Mouse (Mus musculus) right cerebral cortex, postnatal 4 days (tissue): ENCODE data around the gene Entpd3.

Experiments
- DNase-seq: peaks from one replicate; pipeline ENCODE4 v3.0.0-alpha.2; 2022

Gene Entpd3

GRCm38 (mm10) chr9:120581941-120582618 lies 42.5 kb downstream of the Entpd3 start:
- no peak for DNase-seq

GRCm38 (mm10) chr9:120582619-120583308 lies 43.1 kb downstream of the Entpd3 start:
- DNase-seq = peak; percentile 82

GRCm38 (mm10) chr9:120583314-120583713 lies 43.7 kb downstream of the Entpd3 start:
- no peak for DNase-seq

- DNase-seq = peak; percentile 88
Observed at GRCm38 (mm10) chr9:120586546-120586945, 46.9 kb downstream of the Entpd3 start.

GRCm38 (mm10) chr9:120591490-120591889 lies 51.9 kb downstream of the Entpd3 start:
- DNase-seq = peak; percentile 85

- DNase-seq = no peak
Observed at GRCm38 (mm10) chr9:120593383-120594101, 53.9 kb downstream of the Entpd3 start.

GRCm38 (mm10) chr9:120594839-120595238 lies 55.2 kb downstream of the Entpd3 start:
- DNase-seq = no peak

GRCm38 (mm10) chr9:120595306-120595705 lies 55.7 kb downstream of the Entpd3 start:
- DNase-seq = no peak

GRCm38 (mm10) chr9:120601488-120602171 lies 62.0 kb downstream of the Entpd3 start:
- peak; percentile 78 for DNase-seq

GRCm38 (mm10) chr9:120602172-120602838 lies 62.7 kb downstream of the Entpd3 start:
- DNase-seq = peak; percentile 57

- DNase-seq = peak; percentile 91
Observed at GRCm38 (mm10) chr9:120602839-120603511, 63.4 kb downstream of the Entpd3 start.

GRCm38 (mm10) chr9:120603512-120603908 lies 63.9 kb downstream of the Entpd3 start:
- no peak for DNase-seq

- DNase-seq = no peak
Observed at GRCm38 (mm10) chr9:120603956-120604355, 64.3 kb downstream of the Entpd3 start.

- no peak for DNase-seq
Observed at GRCm38 (mm10) chr9:120611055-120611454, 71.4 kb downstream of the Entpd3 start.

- DNase-seq = no peak
Observed at GRCm38 (mm10) chr9:120614059-120614458, 74.4 kb downstream of the Entpd3 start.
